Mouse (Mus musculus): ENCODE data around the gene Snap25.

DNA sequence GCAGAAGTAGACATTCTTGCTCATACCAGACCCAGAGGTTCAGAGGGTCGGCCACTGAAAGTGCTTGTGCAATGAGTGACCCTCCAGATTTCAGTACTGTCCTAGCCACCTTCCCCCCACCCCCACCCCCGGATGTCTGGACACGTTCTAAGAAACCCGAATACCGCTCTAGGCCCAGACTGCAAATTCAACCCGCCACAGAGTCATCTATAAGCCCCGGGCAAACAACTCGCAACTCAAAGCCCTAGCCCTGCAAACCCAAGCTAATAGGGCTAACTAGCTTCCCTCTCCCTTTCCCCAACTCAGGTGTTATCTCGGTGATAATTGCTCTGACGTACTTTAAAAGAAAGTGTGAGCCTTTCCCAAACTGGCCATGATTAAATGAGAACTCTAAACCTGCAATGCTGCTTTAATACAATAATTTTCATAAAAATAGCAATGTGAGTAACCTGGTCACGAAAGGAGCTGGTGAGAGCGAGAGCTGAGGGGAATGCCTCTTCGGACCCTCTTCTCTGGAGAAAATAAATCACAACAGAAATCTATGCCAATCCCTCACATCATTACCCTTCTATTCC is 725 bp upstream of the Snap25 start:
- TF ChIP-seq CTCF (IDR thresholded peaks at IDR 0.05; ENCODE audit: borderline replicate concordance, insufficient read depth, low read depth, low read length) (no peak), POLR2A (IDR thresholded peaks at IDR 0.05; ENCODE audit: borderline replicate concordance, insufficient read depth, low read length) (no peak)

Measured in cerebellum, adult 2 months (tissue).